Mouse (Mus musculus) adrenal gland, postnatal 0 days (tissue): Measurements from ENCODE around the gene Ttc25. TPM values are rescaled to one million over a fixed set of nuclear protein-coding genes. Genes with fewer than 3 reads are reported as not detected.

Experiments used
- polyA plus RNA-seq: library from polyadenylated mRNA; unstranded; fragments of >200 nt; fragmentation: Nextera tagmentation; extraction: Ambion mirVana; gene quantifications from 2 replicates; pipeline ENCODE4 v1.2.1, GENCODE M21; 2015

Gene Ttc25
- 0.84 and 1.9 TPM in 2 replicates for polyA plus RNA-seq

DNA sequence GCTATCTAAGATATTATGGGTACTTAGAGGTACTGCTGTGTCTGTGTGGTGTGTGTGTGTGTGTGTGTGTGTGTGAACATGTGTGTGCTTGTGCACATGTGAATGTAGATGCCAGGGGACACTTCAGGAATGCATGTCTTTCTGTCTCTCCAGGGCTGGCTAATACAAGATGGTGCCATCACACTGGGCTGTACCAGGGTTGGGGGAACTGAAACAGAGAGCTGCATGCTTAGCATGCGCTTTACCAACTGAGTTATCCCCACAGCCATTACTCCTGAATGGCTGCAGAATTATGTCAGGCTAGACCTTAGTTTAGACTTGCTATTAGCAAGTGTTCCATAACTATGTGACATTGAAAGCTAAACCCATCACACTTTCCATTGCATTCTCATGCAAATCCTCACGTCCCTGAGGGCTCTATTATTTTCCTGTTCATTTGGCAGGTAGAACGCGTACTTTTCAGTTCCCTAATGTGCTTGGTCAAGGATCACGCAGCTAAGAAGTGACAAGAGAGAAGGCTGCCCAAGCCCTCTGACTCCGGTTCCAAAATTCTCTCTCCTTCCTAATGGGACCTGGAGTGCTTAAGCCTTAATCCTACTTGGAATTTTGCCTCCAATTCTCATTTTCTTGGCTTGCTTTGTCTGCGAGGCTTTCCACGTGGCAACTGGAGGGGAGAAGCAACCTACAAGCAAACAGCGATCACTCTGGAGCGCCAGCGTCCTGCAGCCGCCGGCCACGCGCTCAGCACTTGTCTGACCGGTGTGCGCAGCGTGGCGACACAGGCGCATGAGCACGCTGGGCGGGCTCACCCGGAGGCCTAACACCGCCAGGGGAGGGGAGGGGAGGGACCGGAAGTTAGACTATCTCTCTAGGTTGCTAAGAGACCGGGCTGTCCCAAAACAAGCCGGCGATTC, at the start of gene Ttc25:
TSS of gene Ttc25 (plus strand) at position 776 of the 914 bp plus-strand sequence.

DNA sequence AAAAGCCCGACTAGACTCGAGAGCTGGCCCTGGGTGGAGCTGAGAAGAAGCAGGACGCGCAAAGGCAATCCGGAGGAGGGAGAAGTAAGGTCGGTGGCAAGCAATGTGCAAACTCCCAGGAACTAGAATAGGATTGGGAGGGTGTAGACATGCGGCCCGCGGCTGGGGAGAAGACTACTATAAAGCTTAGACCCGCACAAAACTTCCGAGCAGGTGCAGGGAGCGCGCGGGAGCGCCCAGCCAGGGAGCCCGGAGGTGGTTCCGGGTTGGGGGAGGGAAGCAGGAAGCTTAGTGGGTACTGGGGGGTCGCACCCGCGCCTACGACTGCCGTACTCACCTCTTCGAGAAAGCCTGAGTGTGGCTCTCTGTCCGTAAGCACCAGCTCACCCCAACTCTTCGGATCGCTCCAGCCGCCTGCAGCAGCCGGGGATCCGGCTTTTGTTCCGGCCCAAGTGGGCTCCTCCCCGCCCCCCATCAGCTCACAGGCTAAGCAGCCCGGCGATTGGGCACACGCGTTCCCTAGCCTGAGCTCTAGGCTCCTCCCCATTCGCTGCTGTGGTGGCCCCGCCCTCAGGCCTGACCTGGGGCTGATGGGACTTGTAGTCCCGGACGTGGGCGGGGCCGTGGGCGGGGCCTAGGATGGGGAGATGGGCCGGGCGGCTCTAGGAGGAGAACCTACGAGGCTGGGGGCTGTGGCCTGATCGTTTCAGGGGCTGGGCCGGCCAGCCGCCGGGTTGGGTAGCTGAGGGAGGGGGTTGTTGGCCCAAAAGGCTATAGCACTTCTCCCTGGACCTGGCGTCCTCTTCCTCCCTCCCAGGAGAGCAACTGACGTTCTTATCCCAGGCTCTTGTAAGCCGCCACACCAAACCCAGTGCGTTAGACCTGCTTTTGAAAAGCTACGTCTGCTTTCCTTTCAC, 17.7 kb upstream of the Ttc25 start, which contains the start of gene Acly:
TSS of gene Acly (minus strand) at position 543 of the 917 bp plus-strand sequence.

DNA sequence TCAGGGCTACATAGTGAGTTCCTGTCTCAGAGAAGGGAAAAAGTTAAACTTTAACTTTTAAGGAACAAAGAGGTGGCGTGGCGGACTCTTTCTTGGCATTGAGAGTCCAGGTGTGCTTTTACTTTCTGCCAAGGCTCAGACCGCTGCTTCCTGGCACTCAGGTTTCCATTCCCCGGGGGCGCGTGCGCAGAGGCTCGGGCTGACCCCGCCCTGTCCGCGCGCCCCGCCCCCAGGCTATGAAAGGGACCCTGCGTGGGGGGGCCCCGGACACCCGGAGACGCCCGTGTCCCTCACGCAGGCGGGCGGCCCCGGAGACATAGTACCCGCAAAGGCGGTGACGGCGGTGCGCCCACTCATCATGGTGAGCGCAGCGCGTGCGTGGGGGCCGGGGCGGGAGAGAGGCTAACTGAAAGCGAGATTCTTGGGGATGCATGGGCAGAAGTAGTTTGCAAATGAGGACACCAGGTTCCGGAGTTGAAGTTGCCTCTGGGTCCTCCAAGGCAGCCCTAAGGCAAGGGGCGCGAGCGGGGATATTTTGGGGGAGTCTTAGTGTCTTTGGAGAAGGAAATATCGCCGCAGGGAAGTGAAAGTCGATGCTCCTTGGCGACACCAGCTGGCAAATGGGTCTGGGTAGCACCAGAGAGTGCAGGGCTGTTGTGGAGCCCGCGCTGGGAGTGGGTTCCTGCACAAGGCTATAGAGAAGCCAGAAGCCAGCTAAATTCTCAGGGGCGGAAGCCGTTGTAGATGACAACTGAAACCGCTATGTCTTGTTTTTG, 29.5 kb downstream of the Ttc25 start, which contains the start of gene Cnp:
TSS of gene Cnp (plus strand) at position 197 of the 776 bp plus-strand sequence.

DNA sequence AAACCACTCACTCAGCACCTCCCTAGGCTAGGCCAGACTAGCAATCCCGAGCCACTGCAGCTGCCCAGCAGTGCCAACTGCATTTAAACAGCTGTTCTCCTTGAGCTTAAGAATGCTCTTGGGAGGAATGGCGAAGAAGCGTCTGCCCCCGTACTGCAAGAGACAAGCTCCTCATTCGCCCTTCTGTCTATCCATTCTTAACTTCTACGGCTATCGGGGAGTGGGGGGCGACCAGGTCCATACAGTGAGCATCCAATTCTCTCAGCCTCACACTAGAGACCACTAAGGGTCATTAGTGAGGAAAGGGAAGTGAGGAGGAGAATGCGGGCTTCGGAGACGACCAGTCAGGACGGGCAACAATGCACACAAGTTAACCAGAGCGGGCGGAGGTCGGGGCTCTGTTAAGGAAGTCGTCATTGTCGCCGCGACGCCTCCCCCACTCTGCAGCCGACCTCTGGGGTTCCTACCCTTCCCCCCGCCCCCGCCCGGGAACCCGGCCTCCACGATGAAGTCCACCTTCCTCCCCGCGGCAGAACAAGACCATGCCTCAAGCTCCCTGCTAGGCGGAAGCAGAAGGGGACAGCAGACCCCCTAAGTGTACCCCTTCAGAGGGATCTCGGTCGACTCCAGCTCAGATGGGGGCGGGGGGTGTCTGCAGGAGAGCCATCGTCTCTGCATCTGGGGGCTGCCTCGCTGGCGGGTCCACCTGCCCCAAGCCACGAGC, 73.5 kb downstream of the Ttc25 start, which contains the start of gene Nkiras2:
TSS of gene Nkiras2 (plus strand) at position 484 of the 724 bp plus-strand sequence.

DNA sequence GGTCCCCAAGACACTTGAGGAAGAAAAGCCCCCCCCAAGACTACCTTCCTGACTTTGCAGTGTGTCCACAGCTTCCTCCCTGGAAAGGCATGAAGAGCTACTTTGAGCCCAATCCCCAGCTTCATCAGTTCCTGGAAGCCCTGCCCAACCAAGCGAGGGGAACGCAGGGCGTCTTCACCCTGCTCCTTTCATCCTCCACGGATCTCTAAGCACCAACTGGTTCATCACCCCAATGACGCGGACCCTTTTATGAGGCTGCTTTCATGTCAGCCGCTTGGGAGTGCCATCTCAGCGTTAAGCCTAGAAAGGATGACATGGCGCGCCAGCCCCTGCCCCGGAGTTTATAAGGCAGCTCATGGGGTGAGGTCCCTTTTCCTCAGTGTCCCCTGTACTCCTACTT, 74.6 kb downstream of the Ttc25 start, which contains the start of gene Dnajc7:
TSS of gene Dnajc7 (minus strand) at position 187 of the 400 bp plus-strand sequence.

Other genes starting within 250 kb of the Ttc25 start
- 1,336 and 1,597 TPM in 2 replicates for gene Eif1, start 225.7 kb upstream of the Ttc25 start, polyA plus RNA-seq
- gene Gast, start 211.2 kb upstream of the Ttc25 start, polyA plus RNA-seq = 0.72 TPM in 1 of 2 replicates, not detected in the other
- gene Hap1, start 189.5 kb upstream of the Ttc25 start, polyA plus RNA-seq = 59.6 and 68.7 TPM in 2 replicates
- 48.8 and 57.2 TPM in 2 replicates for gene Jup, start 147.8 kb upstream of the Ttc25 start, polyA plus RNA-seq
- 52.1 and 53.7 TPM in 2 replicates for gene P3h4, start 130.8 kb upstream of the Ttc25 start, polyA plus RNA-seq
- gene Fkbp10, start 129.9 kb upstream of the Ttc25 start, polyA plus RNA-seq = 61.0 and 61.6 TPM in 2 replicates
- gene Nt5c3b, start 103.8 kb upstream of the Ttc25 start, polyA plus RNA-seq = 137 and 142 TPM in 2 replicates
- gene Klhl10, start 103.7 kb upstream of the Ttc25 start, polyA plus RNA-seq = 0.39 and 0.88 TPM in 2 replicates
- 3.5 and 5.8 TPM in 2 replicates for gene Klhl11, start 72.9 kb upstream of the Ttc25 start, polyA plus RNA-seq
- gene Acly, start 17.6 kb upstream of the Ttc25 start, polyA plus RNA-seq = 194 and 398 TPM in 2 replicates
- gene Cnp, start 29.3 kb downstream of the Ttc25 start, polyA plus RNA-seq = 53.5 and 65.6 TPM in 2 replicates
- 42.2 and 47.3 TPM in 2 replicates for gene Nkiras2, start 73.6 kb downstream of the Ttc25 start, polyA plus RNA-seq
- 99.2 and 155 TPM in 2 replicates for gene Dnajc7, start 74.6 kb downstream of the Ttc25 start, polyA plus RNA-seq
- 0.27 and 1.1 TPM in 2 replicates for gene Zfp385c, start 146.8 kb downstream of the Ttc25 start, polyA plus RNA-seq
- gene Dhx58, start 158.7 kb downstream of the Ttc25 start, polyA plus RNA-seq = 5.5 and 14.8 TPM in 2 replicates
- 28.4 and 39.7 TPM in 2 replicates for gene Kat2a, start 166.9 kb downstream of the Ttc25 start, polyA plus RNA-seq
- 0.51 and 0.61 TPM in 2 replicates for gene Hspb9, start 168.2 kb downstream of the Ttc25 start, polyA plus RNA-seq
- gene Rab5c, start 192.6 kb downstream of the Ttc25 start, polyA plus RNA-seq = 34.3 and 39.6 TPM in 2 replicates
- gene Kcnh4, start 214.3 kb downstream of the Ttc25 start, polyA plus RNA-seq = 0.20 and 0.21 TPM in 2 replicates
- not detected in 2 replicates for gene Hcrt, start 217.3 kb downstream of the Ttc25 start, polyA plus RNA-seq
- gene Ghdc, start 225.3 kb downstream of the Ttc25 start, polyA plus RNA-seq = 7.4 and 9.3 TPM in 2 replicates